Mouse (Mus musculus) inflammation-experienced regulatory T-cells, adult 6 months (primary cell): ENCODE results near the gene Wfikkn2. TPM values are rescaled to one million over a fixed set of nuclear protein-coding genes. Genes with fewer than 3 reads are reported as not detected.
A peak's percentile ranks its signal among the peaks of the same experiment; 100 is the strongest.
"Not testable (repeated sequence)": the region's sequence is repeated elsewhere in the genome, so short reads cannot be mapped to it uniquely, and the experiment has no call there.

Source experiments
- ATAC-seq: one replicate; pipeline ENCODE4 v1.8.0; 2017
- polyA plus RNA-seq, 3 experiments: library from polyadenylated mRNA; unstranded; fragments of 100-300 nt; shearing (Covaris generic); gene quantifications; one replicate each; pipeline ENCODE4 v1.2.1; 2017

Gene Wfikkn2
- polyA plus RNA-seq: 1 to 10 TPM in 2 of 3 experiments, under 1 TPM in 1; 0.10 to 1.5 (median 1.2) TPM

- no peak for ATAC-seq
These were observed at the start of gene Wfikkn2 for GRCm38 (mm10) chr11:94245955-94246788. Gene Wfikkn2, minus strand, starts transcription at chr11:94246005.

- no peak for ATAC-seq
These were observed 49.4 kb upstream of the Wfikkn2 start for GRCm38 (mm10) chr11:94294996-94295845.

GRCm38 (mm10) chr11:94290062-94290740, 44.4 kb upstream of the Wfikkn2 start:
- ATAC-seq: no peak

DNA sequence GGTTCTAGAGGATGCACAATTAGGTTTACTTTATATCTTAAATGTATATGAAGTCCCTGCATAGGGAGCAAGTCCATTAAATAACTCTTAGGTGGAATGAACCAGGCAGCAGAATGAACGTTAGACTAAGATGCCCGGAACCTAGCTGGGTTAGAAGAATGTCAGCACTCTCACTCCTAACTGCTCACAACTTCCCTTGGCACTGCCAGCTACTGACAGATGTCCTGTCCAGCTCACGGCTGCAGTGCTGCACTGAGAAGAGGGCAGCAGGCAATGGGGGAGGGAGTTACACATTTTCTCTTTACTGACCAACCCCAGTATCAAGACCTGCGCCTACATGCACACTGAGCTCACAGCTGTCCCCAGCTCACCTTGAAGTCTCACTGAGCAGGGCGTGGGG, 41.3 kb upstream of the Wfikkn2 start:
- no peak for ATAC-seq

DNA sequence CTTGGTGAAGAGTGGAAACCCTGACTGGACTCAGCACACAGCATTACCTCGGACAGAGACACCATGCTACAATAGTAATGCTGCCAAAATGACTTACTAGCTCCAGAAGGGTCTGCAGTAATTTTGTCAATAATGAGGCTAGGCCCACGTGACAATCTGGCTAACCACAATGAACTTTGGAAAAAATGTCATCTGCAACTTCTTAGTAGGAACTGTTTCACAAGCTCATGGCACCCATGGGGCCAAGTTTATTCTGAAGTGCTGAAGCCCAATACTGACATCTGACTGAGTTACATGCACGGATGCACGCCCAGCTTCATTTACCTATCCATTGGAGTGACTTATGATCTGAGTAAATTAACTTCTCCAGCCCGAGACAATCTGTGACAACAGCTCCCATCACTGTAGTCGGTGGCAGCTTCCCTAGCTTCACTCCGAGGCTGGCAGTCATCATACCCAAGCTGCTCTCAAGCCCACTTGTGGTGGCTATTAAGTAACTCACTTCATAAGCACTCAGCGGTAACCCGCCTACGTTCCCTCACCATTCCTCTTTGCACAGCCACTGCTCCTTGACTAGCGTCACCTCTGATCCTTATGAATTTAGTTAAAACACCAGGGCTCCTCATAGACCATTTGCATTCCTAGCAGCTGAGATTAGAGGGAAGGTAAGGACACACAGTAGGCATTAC, 40.2 kb upstream of the Wfikkn2 start:
- no peak for ATAC-seq

DNA sequence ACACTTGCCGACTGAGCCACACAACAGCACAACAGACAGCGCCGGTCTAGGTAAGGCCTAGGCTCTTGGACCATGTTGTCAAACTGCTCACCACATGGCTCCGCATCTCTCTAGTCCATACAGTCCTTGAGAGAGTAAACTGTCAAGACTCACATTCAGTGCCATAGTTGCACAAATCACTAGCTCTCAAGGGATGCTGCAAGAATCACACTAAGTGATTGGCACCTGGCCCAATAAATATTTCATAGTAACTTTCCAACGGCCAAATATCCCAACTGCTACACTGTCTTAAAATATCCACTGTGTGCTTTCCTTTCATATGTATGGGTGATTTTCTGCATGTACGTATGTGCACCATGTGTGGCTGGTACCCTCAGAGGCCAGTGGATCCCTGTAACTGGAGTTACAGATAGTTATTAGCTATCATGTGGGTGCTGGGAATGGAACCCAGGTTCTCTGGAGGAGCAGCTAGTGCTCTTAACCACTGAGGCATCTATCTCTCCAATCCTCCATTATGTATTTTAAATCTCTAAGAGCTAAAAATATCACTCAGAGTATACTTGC, 37.8 kb upstream of the Wfikkn2 start:
- ATAC-seq: no peak

- no peak for ATAC-seq
These were observed 36.5 kb upstream of the Wfikkn2 start for GRCm38 (mm10) chr11:94282291-94282690.

GRCm38 (mm10) chr11:94281199-94282181, 35.7 kb upstream of the Wfikkn2 start, which contains the start of gene Gm21885:
Gene Gm21885, plus strand, starts transcription at chr11:94281873.
- no peak for ATAC-seq

GRCm38 (mm10) chr11:94276869-94277337, 31.1 kb upstream of the Wfikkn2 start:
- peak; percentile 74 for ATAC-seq

DNA sequence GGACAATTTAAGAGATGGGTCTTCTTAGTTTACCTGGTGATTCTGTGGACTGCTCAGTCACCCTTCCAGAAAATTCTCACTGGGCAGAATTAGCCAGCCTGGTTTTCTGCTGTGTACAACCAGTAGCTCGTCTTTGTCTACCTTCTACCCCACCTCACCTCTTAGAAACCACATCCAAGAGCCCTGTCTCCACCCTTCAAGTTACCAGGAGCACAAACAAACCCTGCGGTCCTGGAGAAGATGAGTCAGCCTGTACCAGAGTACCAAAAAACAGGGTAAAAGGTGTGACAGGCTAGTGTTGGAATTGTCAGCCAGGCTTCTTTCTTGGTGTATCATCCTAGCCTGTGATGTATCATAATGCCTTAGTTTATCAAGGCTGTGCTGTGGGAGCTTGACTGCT, 29.9 kb upstream of the Wfikkn2 start:
- ATAC-seq: peak; percentile 81

- no peak for ATAC-seq
These were observed 29.4 kb upstream of the Wfikkn2 start for GRCm38 (mm10) chr11:94275226-94275625.

DNA sequence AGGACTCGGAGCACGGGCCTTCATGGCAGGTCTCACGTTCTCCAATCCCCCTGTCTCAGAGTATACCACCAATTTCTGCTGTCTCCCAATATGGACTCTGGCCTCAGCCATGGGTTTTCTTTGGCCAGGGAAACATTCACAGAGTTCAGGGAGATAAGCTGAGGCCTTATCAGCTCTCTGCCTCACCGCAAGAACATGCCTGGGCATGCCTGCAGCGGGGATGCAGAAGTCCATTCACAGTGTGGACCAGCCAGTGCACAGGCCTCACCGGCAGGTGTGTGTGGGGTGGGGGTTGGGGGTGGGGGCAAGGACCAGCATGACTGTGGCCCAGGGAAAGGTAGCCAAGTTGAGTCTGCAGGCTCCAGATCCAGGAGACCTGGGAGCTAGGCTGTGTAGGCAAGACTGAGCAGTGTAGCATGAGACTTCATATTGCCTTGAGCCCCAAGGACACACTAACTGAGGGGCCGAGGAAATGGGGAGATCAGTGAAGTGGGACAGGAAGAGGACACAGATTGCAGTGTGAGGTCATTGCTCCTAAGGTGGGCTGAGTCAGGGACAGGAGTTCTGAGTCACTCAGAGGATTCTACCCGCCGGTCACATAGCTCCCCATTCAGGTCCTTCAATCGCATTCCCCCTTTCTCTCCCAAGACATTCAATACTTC, 28.5 kb upstream of the Wfikkn2 start:
- no peak for ATAC-seq

DNA sequence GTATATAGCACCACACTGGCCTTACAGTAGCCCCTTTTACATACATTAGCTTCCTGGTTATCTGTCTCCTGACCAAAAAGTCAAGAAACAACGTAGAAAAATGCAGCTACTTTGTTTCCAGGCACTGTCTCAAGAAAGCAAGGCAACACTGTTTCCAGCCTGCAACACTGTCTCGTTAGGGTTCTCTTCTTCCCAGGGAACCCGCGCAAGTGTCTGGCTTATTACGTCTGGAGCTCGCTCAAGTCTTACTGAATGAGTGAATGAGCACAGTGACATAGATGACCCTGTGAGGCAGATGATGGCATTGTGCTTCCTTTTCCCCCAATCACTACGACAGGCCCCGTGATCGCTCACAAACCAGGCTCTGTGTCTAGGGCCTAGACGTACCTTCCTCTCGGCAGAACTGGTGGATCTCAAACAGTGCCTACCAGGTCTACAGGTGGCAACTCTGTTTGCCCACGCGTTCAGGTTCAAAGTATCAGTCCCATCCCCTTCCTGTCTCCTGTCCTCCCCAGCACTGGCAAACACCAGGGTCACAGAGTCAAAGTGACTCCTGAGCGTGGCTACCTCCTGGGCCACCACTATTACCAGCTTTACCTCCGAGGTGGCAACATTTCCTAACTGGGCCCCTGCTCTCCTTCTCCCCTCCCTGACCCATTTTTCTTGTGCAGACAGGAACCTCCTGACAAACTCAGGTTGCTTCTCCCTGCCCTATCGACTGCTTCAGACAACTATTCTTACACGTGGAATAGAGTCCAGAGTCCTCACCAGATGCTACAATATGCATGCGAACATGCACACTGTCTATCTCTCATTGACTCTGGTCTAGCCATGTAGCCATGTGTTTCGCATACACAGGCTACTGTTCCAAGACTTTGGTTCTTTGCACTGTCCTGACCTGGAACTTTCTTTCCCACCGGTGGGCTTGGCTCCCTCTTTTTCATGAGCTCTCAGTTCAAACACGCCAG, 27.4 kb upstream of the Wfikkn2 start:
- no peak for ATAC-seq

- ATAC-seq: no peak
These were observed 25.2 kb upstream of the Wfikkn2 start for GRCm38 (mm10) chr11:94271015-94271414.

- no peak for ATAC-seq
These were observed 24.1 kb upstream of the Wfikkn2 start for GRCm38 (mm10) chr11:94269906-94270305.

DNA sequence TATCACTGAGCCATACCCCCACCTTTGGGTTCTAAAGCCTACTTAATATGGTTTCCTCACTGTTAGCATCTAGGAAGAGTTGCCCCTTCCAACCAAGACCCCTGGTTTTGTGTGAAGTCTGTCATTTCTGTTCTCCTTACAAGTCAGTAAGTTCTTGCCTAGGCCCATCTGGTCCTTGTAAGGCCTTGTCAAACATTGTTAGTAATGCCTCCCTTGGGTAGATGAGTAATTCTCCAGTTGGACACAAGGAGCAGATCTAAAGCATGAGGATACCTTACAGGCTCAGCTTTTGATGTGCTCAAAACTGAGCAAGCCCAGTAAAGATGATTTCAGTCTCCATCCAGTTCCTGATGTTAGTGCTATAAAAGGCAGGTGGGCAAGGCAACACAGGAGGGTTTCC, 23.0 kb upstream of the Wfikkn2 start:
- ATAC-seq: no peak

DNA sequence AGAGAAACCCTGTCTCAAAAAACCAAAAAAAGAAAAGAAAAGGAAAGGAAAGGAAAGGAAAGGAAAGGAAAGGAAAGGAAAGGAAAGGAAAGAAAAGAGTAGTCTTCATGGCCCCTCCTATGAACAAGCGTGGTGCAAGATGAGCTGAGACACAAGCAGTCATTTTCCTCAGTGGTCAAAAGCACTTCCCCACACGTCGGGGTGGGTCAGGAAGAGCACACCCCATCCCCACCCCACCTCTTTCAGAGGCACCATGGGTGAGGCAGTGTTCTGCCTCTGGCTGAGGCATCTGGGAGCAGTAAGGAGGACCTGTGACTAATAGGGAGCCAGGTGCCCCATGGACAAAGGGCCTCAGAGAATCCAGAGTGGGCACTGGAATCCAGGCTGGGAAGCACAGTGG, 20.4 kb upstream of the Wfikkn2 start:
- not testable (repeated sequence) for ATAC-seq

DNA sequence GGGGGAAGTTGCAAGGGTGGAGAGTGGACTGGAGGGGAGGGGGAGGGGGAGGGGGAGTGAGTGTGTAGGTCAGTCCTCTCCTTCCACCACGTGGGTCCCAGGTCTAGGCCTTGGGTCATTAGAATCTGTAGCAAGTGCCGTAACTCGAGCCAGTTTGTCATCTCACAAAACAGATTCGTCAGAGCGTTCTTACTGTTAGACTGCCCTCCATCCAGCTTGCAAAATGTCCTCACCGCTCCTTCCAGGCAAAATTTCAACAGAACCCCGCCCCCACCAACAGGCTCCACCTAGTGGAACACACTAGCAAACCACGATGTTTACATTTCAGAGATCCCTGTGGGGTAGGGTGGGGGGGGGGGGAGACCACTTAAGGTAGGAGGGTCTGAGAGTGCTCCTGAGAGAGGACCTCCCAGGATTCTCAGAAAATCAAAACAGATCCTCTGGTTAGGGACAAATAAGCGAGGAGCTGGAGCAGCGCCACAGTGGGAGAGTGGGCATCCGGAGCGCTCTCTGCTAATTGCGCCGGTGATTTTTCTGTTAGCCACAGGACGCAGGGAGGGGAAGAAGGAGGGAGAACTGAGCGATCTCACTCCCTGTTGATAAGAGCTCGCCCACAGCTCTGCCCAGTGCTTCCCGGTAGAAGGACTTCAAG, 19.5 kb upstream of the Wfikkn2 start:
- peak; percentile 35 for ATAC-seq
